Mouse (Mus musculus) stomach, postnatal 0 days (tissue): ENCODE results near the gene Gpn2. TPM values are rescaled to one million over a fixed set of nuclear protein-coding genes. Genes with fewer than 3 reads are reported as not detected.

Experiments
- ATAC-seq: fragments of 200-750 bp; cut with Nextera tagmentation; 2 replicates; pipeline ENCODE4 v1.8.0; 2017; ENCODE audit not compliant: low FRiP score, low TSS enrichment
- DNase-seq: peaks from one replicate; pipeline ENCODE4 v3.0.0-alpha.2; 2016; ENCODE audit warnings: low spot score
- H3K27ac ChIP-seq: fragments of 300-500 bp; sonication (generic); replicated peaks from 2 replicates; pipeline ENCODE4 v1.5.1; 2014; ENCODE audit warnings: mild to moderate bottlenecking, control low read depth
- H3K27me3 ChIP-seq: fragments of 300-500 bp; sonication (generic); 2 replicates; pipeline ENCODE4 v1.6.1; 2014; ENCODE audit warnings: low read length; ENCODE audit not compliant: control insufficient read depth, insufficient read depth
- H3K36me3 ChIP-seq: fragments of 300-500 bp; sonication (generic); 2 replicates; pipeline ENCODE4 v1.6.1; 2014; ENCODE audit warnings: low read length, mixed read lengths; ENCODE audit not compliant: control insufficient read depth, insufficient read depth
- H3K4me1 ChIP-seq: fragments of 300-500 bp; sonication (generic); replicated peaks from 2 replicates; pipeline ENCODE4 v1.6.1; 2014; ENCODE audit warnings: antibody characterized with exemption; ENCODE audit not compliant: control insufficient read depth, insufficient read depth
- H3K4me2 ChIP-seq: fragments of 300-500 bp; sonication (generic); replicated peaks from 2 replicates; pipeline ENCODE4 v1.6.1; 2014; ENCODE audit warnings: low read depth, mild to moderate bottlenecking, control low read depth, moderate library complexity
- H3K4me3 ChIP-seq: fragments of 300-500 bp; sonication (generic); 2 replicates; pipeline ENCODE4 v1.5.1; 2014; ENCODE audit warnings: low read depth, low read length, control low read depth
- H3K9ac ChIP-seq: fragments of 300-500 bp; sonication (generic); 2 replicates; pipeline ENCODE4 v1.6.1; 2014; ENCODE audit warnings: mild to moderate bottlenecking, low read length, control low read depth, mixed read lengths
- H3K9me3 ChIP-seq: fragments of 300-500 bp; sonication (generic); 2 replicates; pipeline ENCODE4 v1.6.1; 2016; ENCODE audit warnings: low read length; ENCODE audit not compliant: control insufficient read depth
- CTCF ChIP-seq: IDR thresholded peaks from 2 replicates; pipeline ENCODE4 v1.5.1; 2016; ENCODE audit warnings: antibody characterized with exemption, low read depth, mild to moderate bottlenecking, moderate library complexity
- EP300 ChIP-seq: optimal IDR thresholded peaks from 2 replicates; pipeline ENCODE3; 2016; ENCODE audit warnings: antibody characterized with exemption
- WGBS: fragments of 180-500 bp; shearing (Covaris S2); extraction: QIAGEN DNeasy Blood & Tissue Kit; methylation state at CpG from one replicate; pipeline ENCODE4 v1.1.7; 2014; 5-methylcytosine and 5-hydroxymethylcytosine counted together
- polyA plus RNA-seq: library from polyadenylated mRNA; unstranded; fragments of >200 nt; fragmentation: Nextera tagmentation; extraction: Ambion mirVana; gene quantifications from 2 replicates; pipeline ENCODE4 v1.2.1, GENCODE M21; 2015

Gpn2 gene
- polyA plus RNA-seq, 1 experiment from 2014 or later = 14.8 TPM

DNA sequence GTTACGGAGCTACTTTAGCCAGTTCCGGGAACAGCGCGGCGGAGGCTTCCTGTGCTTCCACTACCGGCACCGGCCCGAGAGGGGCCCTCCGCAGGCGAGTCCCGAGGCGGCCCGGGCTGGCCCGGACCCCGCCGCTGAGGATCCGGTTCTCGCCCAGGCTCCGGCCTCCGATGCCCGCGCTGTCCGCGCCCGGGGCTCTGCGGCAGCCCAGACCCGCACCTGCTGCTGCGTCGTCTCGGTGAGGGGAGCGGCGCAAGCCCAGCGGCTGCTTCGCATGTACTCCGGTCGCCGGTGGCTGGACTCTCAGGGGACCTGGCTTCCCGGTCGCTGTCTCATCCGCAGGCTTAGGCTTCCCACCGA is 9.3 kb upstream of the Gpn2 start:
- H3K27ac ChIP-seq = peak overlapping the region; percentile 88
- H3K9me3 ChIP-seq = no peaks in the 10 kb centered on the region
- H3K9ac ChIP-seq = peak overlapping the region; percentile 92
- WGBS = under 1% methylated on average over 40 of the region's 41 CpGs
- no peaks in the 10 kb centered on the region; the same call in 1 of the 2 replicates for H3K4me1 ChIP-seq
- TF ChIP-seq EP300 = no peak
- no peak for TF ChIP-seq CTCF
- DNase-seq = no peak
- H3K4me2 ChIP-seq = peak overlapping the region; percentile 96
- H3K4me3 ChIP-seq = peak overlapping the region; percentile 82
- ATAC-seq = peak; percentile 22
- peaks cover 9% of the 10 kb centered on the region; the same call in 1 of the 2 replicates for H3K36me3 ChIP-seq
- no peaks in the 10 kb centered on the region for H3K27me3 ChIP-seq

GRCm38 (mm10) chr4:133577983-133578382 is 6.2 kb upstream of the Gpn2 start:
- ATAC-seq = no peak
- TF ChIP-seq EP300 = no peak
- TF ChIP-seq CTCF = no peak
- H3K36me3 ChIP-seq = peaks cover 10% of the 10 kb centered on the region; the same call in 1 of the 2 replicates
- WGBS = 72% methylated on average over 12 of the region's 12 CpGs
- H3K27ac ChIP-seq = no peak overlapping the region
- H3K4me3 ChIP-seq = no peak overlapping the region
- no peak overlapping the region for H3K9ac ChIP-seq
- DNase-seq = no peak
- H3K4me1 ChIP-seq = no peaks in the 10 kb centered on the region; the same call in 1 of the 2 replicates
- no peaks in the 10 kb centered on the region for H3K9me3 ChIP-seq
- H3K4me2 ChIP-seq = no peak overlapping the region
- H3K27me3 ChIP-seq = no peaks in the 10 kb centered on the region

- DNase-seq (no peak), ATAC-seq (peak; percentile 43)
- peak overlapping the region; percentile 86 for H3K27ac ChIP-seq
- H3K9ac ChIP-seq = peak overlapping the region; percentile 86
- no peak for TF ChIP-seq CTCF
- no peak for TF ChIP-seq EP300
- H3K9me3 ChIP-seq = no peaks in the 10 kb centered on the region
- peak overlapping the region; percentile 93 for H3K4me3 ChIP-seq
- H3K4me1 ChIP-seq = no peaks in the 10 kb centered on the region
- H3K4me2 ChIP-seq = peak overlapping the region; percentile 100
- peaks cover 13% of the 10 kb centered on the region; the same call in 1 of the 2 replicates for H3K36me3 ChIP-seq
- H3K27me3 ChIP-seq = no peaks in the 10 kb centered on the region
- WGBS = 56% methylated on average over 6 of the region's 6 CpGs
Observed at GRCm38 (mm10) chr4:133583690-133584058, 488 bp upstream of the Gpn2 start.

DNA sequence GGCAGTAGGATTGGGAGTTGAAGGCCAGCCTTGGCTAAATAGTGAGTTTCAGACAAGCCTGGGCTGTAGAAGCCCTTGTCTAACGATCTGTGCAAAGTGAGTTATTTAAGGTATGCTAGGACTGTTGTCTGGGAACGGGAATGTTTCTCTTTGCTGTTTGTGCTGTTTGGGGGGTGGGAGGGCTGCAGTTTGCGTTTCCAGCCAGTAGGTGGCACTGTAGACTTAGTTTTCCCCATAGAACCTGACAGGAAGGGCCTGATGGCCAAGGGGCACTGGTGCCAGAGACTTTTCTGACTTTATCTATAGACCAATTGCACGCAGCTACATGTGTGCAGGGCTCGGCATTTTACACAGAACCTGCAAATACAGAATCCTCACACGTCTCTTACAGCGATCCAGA is 8.4 kb downstream of the Gpn2 start:
- WGBS = 25% methylated on average over 7 of the region's 7 CpGs
- Histone ChIP-seq H3K27me3 (no peaks in the 10 kb centered on the region), H3K27ac (no peak overlapping the region), H3K9ac (no peak overlapping the region), H3K4me1 (no peaks in the 10 kb centered on the region), H3K4me2 (no peak overlapping the region), H3K9me3 (no peaks in the 10 kb centered on the region), H3K4me3 (no peak overlapping the region), H3K36me3 (peaks cover 2% of the 10 kb centered on the region; the same call in 1 of the 2 replicates)
- peak; percentile 83 for DNase-seq
- TF ChIP-seq EP300 = no peak
- peak; percentile 95 for TF ChIP-seq CTCF
- ATAC-seq = peak; percentile 33; the same call in 1 of the 2 replicates

DNA sequence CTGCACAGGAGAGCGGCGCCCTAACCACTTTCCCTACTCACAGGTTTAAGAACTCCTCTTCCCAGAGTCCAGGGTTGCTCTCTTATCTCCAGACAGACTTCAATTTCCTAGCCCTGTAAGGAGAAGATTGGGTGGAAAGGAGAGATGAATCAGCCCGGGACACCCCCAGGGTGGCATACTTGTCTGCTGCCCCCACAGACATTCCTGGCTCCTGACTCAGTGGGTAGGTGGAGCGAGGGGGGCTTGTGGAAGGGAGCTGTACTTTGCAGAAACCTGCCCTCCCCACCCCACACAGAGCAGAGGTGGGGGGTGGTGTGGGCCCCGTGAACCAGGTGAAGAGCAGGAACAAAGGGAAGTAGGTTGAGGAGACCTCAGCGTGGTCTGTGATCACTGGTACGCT is 11.4 kb downstream of the Gpn2 start:
- Histone ChIP-seq H3K9me3 (no peaks in the 10 kb centered on the region), H3K9ac (no peak overlapping the region), H3K27me3 (no peaks in the 10 kb centered on the region), H3K4me3 (no peak overlapping the region), H3K4me2 (no peak overlapping the region), H3K4me1 (no peaks in the 10 kb centered on the region), H3K36me3 (no peaks in the 10 kb centered on the region), H3K27ac (no peak overlapping the region)
- no peak for TF ChIP-seq CTCF
- no peak for TF ChIP-seq EP300
- DNase-seq (no peak), ATAC-seq (no peak)
- 49% methylated on average over 7 of the region's 7 CpGs for WGBS

GRCm38 (mm10) chr4:133596084-133596483 is 11.9 kb downstream of the Gpn2 start:
- Histone ChIP-seq H3K27ac (no peak overlapping the region), H3K9ac (no peak overlapping the region), H3K4me3 (no peak overlapping the region), H3K4me1 (no peaks in the 10 kb centered on the region), H3K4me2 (no peak overlapping the region), H3K9me3 (no peaks in the 10 kb centered on the region), H3K27me3 (no peaks in the 10 kb centered on the region), H3K36me3 (no peaks in the 10 kb centered on the region)
- ATAC-seq (no peak), DNase-seq (no peak)
- WGBS = 70% methylated on average over 6 of the region's 6 CpGs
- TF ChIP-seq CTCF (no peak), EP300 (no peak)
